Comparison of ENCODE assay signal across 8 mouse cellular contexts in genomic region chr9:107357651-107358050, GRCm38 (mm10). TPM values are rescaled to one million over a fixed set of nuclear protein-coding genes. Genes with fewer than 3 reads are reported as not detected.
DNase-seq lines count a peak whose midpoint lies in the region.

No protein-coding gene starts in this region.

- peak; percentile 63 to 73 for DNase-seq in CD8-positive naive resting alpha-beta T cell, adult 2 months (ENCODE audit: low read depth in 2 of 2, low spot score in 2 of 2)
- peak; percentile 80 for DNase-seq in adipocyte (ENCODE audit: low spot score)
- peak; percentile 90 to 95 for DNase-seq in cerebellum, postnatal 4 days (ENCODE audit: low spot score in 2 of 2)
- peak; percentile 57 for DNase-seq in gastrocnemius, adult 8-10 months (ENCODE audit: low spot score in 2 of 2)
- peak; percentile 63 for DNase-seq in layer of hippocampus, adult 9-10 months (ENCODE audit: low spot score)
- DNase-seq in lung, postnatal 25 days (ENCODE audit: low spot score), result peak; percentile 54
- peak; percentile 84 for DNase-seq in retina, postnatal 1 day
- peak; percentile 36 to 77 for DNase-seq in urinary bladder, adult 18-20 months (ENCODE audit: low spot score in 2 of 2)

RNA-seq across cellular contexts. Expression of gene 6430571L13Rik, which starts 17.2 kb away (rescaled TPM):
- total RNA-seq in gastrocnemius, adult 8-10 months (2022), result 10 to 100 TPM; 29.0 to 53.2 (median 38.4) TPM

RNA-seq across cellular contexts. Expression of gene Hemk1, which starts 19.5 kb away (rescaled TPM):
- total RNA-seq in gastrocnemius, adult 8-10 months (2022), result 10 to 100 TPM in 3 of 4 experiments, 1 to 10 TPM in 1; 9.6 to 16.3 (median 11.7) TPM

RNA-seq across cellular contexts. Expression of gene Cacna2d2, which starts 41.8 kb away (rescaled TPM):
- under 1 TPM; 0.15 to 0.65 (median 0.41) TPM for total RNA-seq in gastrocnemius, adult 8-10 months (2022)

Comparison
In these comparisons a context has a peak if more than half of its experiments do, and no peak if none do; other contexts are left out.
1. Peak in every context shown above with its lines: DNase-seq.